Mouse (Mus musculus): ENCODE measurements around the gene Armc9. TPM values are rescaled to one million over a fixed set of nuclear protein-coding genes. Genes with fewer than 3 reads are reported as not detected.

Armc9 gene
- polyA plus RNA-seq, 1 experiment: 14.8 TPM

GRCm38 (mm10) chr1:86144001-86144944, 10.3 kb upstream of the Armc9 start:
- peaks cover 3% of the 10 kb centered on the region; the same call in 1 of the 2 replicates for H3K4me1 ChIP-seq (ENCODE audit: control insufficient read depth, insufficient read depth, low read length)
- no peak overlapping the region for H3K4me3 ChIP-seq (ENCODE audit: insufficient read depth, low read length)
- TF ChIP-seq POLR2A (IDR thresholded peaks at IDR 0.05; ENCODE audit: low read depth, low read length): no peak
- no peak for TF ChIP-seq CTCF (IDR thresholded peaks at IDR 0.05; ENCODE audit: borderline replicate concordance, insufficient read depth, low read length)
- no peak overlapping the region for H3K27ac ChIP-seq (ENCODE audit: insufficient read depth, low read length)

- H3K4me3 ChIP-seq (ENCODE audit: insufficient read depth, low read length): no peak overlapping the region
- H3K27ac ChIP-seq (ENCODE audit: insufficient read depth, low read length): peak overlapping the region; percentile 65
- no peak for TF ChIP-seq CTCF (IDR thresholded peaks at IDR 0.05; ENCODE audit: borderline replicate concordance, insufficient read depth, low read length)
- TF ChIP-seq POLR2A (IDR thresholded peaks at IDR 0.05; ENCODE audit: low read depth, low read length): no peak
- H3K4me1 ChIP-seq (ENCODE audit: control insufficient read depth, insufficient read depth, low read length): peaks cover 3% of the 10 kb centered on the region; the same call in 1 of the 2 replicates
Observed at GRCm38 (mm10) chr1:86146293-86146692, 8.3 kb upstream of the Armc9 start.

GRCm38 (mm10) chr1:86147557-86147956, 7.0 kb upstream of the Armc9 start:
- H3K4me1 ChIP-seq (ENCODE audit: control insufficient read depth, insufficient read depth, low read length): peaks cover 3% of the 10 kb centered on the region; the same call in 1 of the 2 replicates
- no peak overlapping the region for H3K4me3 ChIP-seq (ENCODE audit: insufficient read depth, low read length)
- H3K27ac ChIP-seq (ENCODE audit: insufficient read depth, low read length): peak overlapping the region; percentile 79
- TF ChIP-seq POLR2A (IDR thresholded peaks at IDR 0.05; ENCODE audit: low read depth, low read length) (no peak), CTCF (IDR thresholded peaks at IDR 0.05; ENCODE audit: borderline replicate concordance, insufficient read depth, low read length) (no peak)

- H3K27ac ChIP-seq (ENCODE audit: insufficient read depth, low read length): peak overlapping the region; percentile 79
- H3K4me1 ChIP-seq (ENCODE audit: control insufficient read depth, insufficient read depth, low read length): peaks cover 3% of the 10 kb centered on the region; the same call in 1 of the 2 replicates
- no peak for TF ChIP-seq POLR2A (IDR thresholded peaks at IDR 0.05; ENCODE audit: low read depth, low read length)
- no peak for TF ChIP-seq CTCF (IDR thresholded peaks at IDR 0.05; ENCODE audit: borderline replicate concordance, insufficient read depth, low read length)
- H3K4me3 ChIP-seq (ENCODE audit: insufficient read depth, low read length): no peak overlapping the region
Observed at GRCm38 (mm10) chr1:86148161-86148560, 6.4 kb upstream of the Armc9 start.

- Histone ChIP-seq H3K4me1 (ENCODE audit: control insufficient read depth, insufficient read depth, low read length) (peaks cover 7% of the 10 kb centered on the region; the same call in 1 of the 2 replicates), H3K27ac (ENCODE audit: insufficient read depth, low read length) (peak overlapping the region; percentile 3; the same call in 1 of the 2 replicates), H3K4me3 (ENCODE audit: insufficient read depth, low read length) (no peak overlapping the region)
- TF ChIP-seq CTCF (IDR thresholded peaks at IDR 0.05; ENCODE audit: borderline replicate concordance, insufficient read depth, low read length): no peak
- no peak for TF ChIP-seq POLR2A (IDR thresholded peaks at IDR 0.05; ENCODE audit: low read depth, low read length)
Observed at GRCm38 (mm10) chr1:86150929-86151328, 3.7 kb upstream of the Armc9 start.

- Histone ChIP-seq H3K4me3 (ENCODE audit: insufficient read depth, low read length) (no peak overlapping the region), H3K4me1 (ENCODE audit: control insufficient read depth, insufficient read depth, low read length) (peaks cover 4% of the 10 kb centered on the region; the same call in 1 of the 2 replicates), H3K27ac (ENCODE audit: insufficient read depth, low read length) (no peak overlapping the region)
- no peak for TF ChIP-seq CTCF (IDR thresholded peaks at IDR 0.05; ENCODE audit: borderline replicate concordance, insufficient read depth, low read length)
- no peak for TF ChIP-seq POLR2A (IDR thresholded peaks at IDR 0.05; ENCODE audit: low read depth, low read length)
Observed at GRCm38 (mm10) chr1:86151376-86151775, 3.2 kb upstream of the Armc9 start.

GRCm38 (mm10) chr1:86152618-86153017, 2.0 kb upstream of the Armc9 start:
- no peak for TF ChIP-seq POLR2A (IDR thresholded peaks at IDR 0.05; ENCODE audit: low read depth, low read length)
- peak; percentile 29; the same call in 1 of the 2 replicates for TF ChIP-seq CTCF (IDR thresholded peaks at IDR 0.05; ENCODE audit: borderline replicate concordance, insufficient read depth, low read length)
- Histone ChIP-seq H3K4me3 (ENCODE audit: insufficient read depth, low read length) (no peak overlapping the region), H3K27ac (ENCODE audit: insufficient read depth, low read length) (no peak overlapping the region), H3K4me1 (ENCODE audit: control insufficient read depth, insufficient read depth, low read length) (0 out of 2 replicates have a peak, but pooled peaks cover 3% of the 10 kb centered on the region)

GRCm38 (mm10) chr1:86154824-86155164, 214 bp downstream of the Armc9 start:
- TF ChIP-seq POLR2A (IDR thresholded peaks at IDR 0.05; ENCODE audit: low read depth, low read length): no peak
- TF ChIP-seq CTCF (IDR thresholded peaks at IDR 0.05; ENCODE audit: borderline replicate concordance, insufficient read depth, low read length): no peak
- Histone ChIP-seq H3K27ac (ENCODE audit: insufficient read depth, low read length) (no peak overlapping the region), H3K4me1 (ENCODE audit: control insufficient read depth, insufficient read depth, low read length) (0 out of 2 replicates have a peak, but pooled peaks cover 3% of the 10 kb centered on the region), H3K4me3 (ENCODE audit: insufficient read depth, low read length) (peak overlapping the region; percentile 65)

GRCm38 (mm10) chr1:86156075-86156474, 1.5 kb downstream of the Armc9 start:
- H3K4me3 ChIP-seq (ENCODE audit: insufficient read depth, low read length): no peak overlapping the region
- TF ChIP-seq CTCF (IDR thresholded peaks at IDR 0.05; ENCODE audit: borderline replicate concordance, insufficient read depth, low read length): no peak
- no peak for TF ChIP-seq POLR2A (IDR thresholded peaks at IDR 0.05; ENCODE audit: low read depth, low read length)
- 0 out of 2 replicates have a peak, but pooled peaks cover 3% of the 10 kb centered on the region for H3K4me1 ChIP-seq (ENCODE audit: control insufficient read depth, insufficient read depth, low read length)
- H3K27ac ChIP-seq (ENCODE audit: insufficient read depth, low read length): no peak overlapping the region

- Histone ChIP-seq H3K4me1 (ENCODE audit: control insufficient read depth, insufficient read depth, low read length) (0 out of 2 replicates have a peak, but pooled peaks cover 3% of the 10 kb centered on the region), H3K4me3 (ENCODE audit: insufficient read depth, low read length) (no peak overlapping the region), H3K27ac (ENCODE audit: insufficient read depth, low read length) (no peak overlapping the region)
- TF ChIP-seq CTCF (IDR thresholded peaks at IDR 0.05; ENCODE audit: borderline replicate concordance, insufficient read depth, low read length) (no peak), POLR2A (IDR thresholded peaks at IDR 0.05; ENCODE audit: low read depth, low read length) (no peak)
Observed at GRCm38 (mm10) chr1:86156595-86156994, 2.0 kb downstream of the Armc9 start.

All from embryonic fibroblast, embryonic 13.5 days (primary cell).